Mouse (Mus musculus) ES-Bruce4 (cell line): ENCODE measurements around the gene Fto. TPM values are rescaled to one million over a fixed set of nuclear protein-coding genes. Genes with fewer than 3 reads are reported as not detected.

Experiments used
- H3K27ac ChIP-seq: 2 replicates; pipeline ENCODE4 v1.5.1; 2012; ENCODE audit warnings: low read length, inconsistent platforms; ENCODE audit not compliant: insufficient read depth
- H3K27me3 ChIP-seq: 2 replicates; pipeline ENCODE4 v1.6.1; 2012; ENCODE audit warnings: mild to moderate bottlenecking, low read length, inconsistent platforms; ENCODE audit not compliant: control insufficient read depth, poor library complexity, insufficient read depth, severe bottlenecking
- H3K36me3 ChIP-seq: 2 replicates; pipeline ENCODE4 v1.6.1; 2012; ENCODE audit warnings: inconsistent platforms, mild to moderate bottlenecking, low read length, moderate library complexity; ENCODE audit not compliant: control insufficient read depth, poor library complexity, insufficient read depth, severe bottlenecking
- H3K4me1 ChIP-seq: one replicate; pipeline ENCODE4 v1.8.1; 2011; ENCODE audit warnings: low read length; ENCODE audit not compliant: control insufficient read depth, insufficient read depth
- H3K4me3 ChIP-seq: 2 replicates; pipeline ENCODE4 v1.5.1; 2011; ENCODE audit warnings: low read depth, mild to moderate bottlenecking, low read length
- H3K9ac ChIP-seq: 2 replicates; pipeline ENCODE4 v1.6.1; 2012; ENCODE audit warnings: low read depth, mild to moderate bottlenecking, inconsistent platforms; ENCODE audit not compliant: poor library complexity, severe bottlenecking
- H3K9me3 ChIP-seq: replicated peaks from 2 replicates; pipeline ENCODE4 v1.6.1; 2012; ENCODE audit warnings: mild to moderate bottlenecking, low read length, inconsistent platforms; ENCODE audit not compliant: control insufficient read depth, poor library complexity, insufficient read depth, severe bottlenecking
- CTCF ChIP-seq: IDR thresholded peaks from one replicate; pipeline ENCODE4 v1.8.1; 2011; ENCODE audit warnings: low read depth, low read length
- EP300 ChIP-seq: IDR thresholded peaks from 2 replicates; pipeline ENCODE4 v1.6.1; 2011; ENCODE audit warnings: low read depth, low read length; ENCODE audit not compliant: insufficient read depth
- POLR2A ChIP-seq: IDR thresholded peaks from one replicate; pipeline ENCODE4 v1.8.1; 2011; ENCODE audit warnings: low read length; ENCODE audit not compliant: insufficient read depth
- polyA plus RNA-seq: library from polyadenylated mRNA; stranded (reverse); fragments of >200 nt; gene quantifications from 2 replicates; pipeline ENCODE4 v1.2.4, GENCODE M21; 2011; ENCODE audit warnings: low read depth; ENCODE audit not compliant: missing spikeins, insufficient read depth, insufficient read length

Gene Fto
- polyA plus RNA-seq, 1 experiment, result 61.2 TPM

DNA sequence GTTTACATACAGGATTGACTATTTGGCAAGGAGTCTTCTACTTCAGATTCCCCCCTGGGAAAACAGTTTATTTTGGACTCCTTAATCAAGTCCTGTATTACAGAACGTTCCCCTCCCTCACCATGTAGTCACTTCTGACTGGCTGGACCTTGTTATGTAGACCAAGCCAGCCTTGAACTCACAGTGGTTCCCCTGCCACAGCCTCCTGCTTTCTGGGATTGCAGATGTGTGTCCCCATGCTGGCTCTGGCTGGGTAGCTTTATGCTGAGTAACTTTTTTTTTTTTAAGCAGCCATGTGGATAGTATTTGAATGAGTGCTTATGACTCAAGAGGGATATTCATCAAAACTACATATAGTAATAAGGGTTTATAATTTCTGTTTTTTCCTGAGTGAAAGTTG is 27.4 kb downstream of the Fto start:
- Histone ChIP-seq H3K4me3 (no peak overlapping the region), H3K9ac (no peak overlapping the region), H3K27ac (no peak overlapping the region), H3K4me1 (no peaks in the 10 kb centered on the region), H3K36me3 (no peaks in the 10 kb centered on the region), H3K27me3 (no peaks in the 10 kb centered on the region), H3K9me3 (peaks cover 18% of the 10 kb centered on the region)
- no peak for TF ChIP-seq CTCF
- no peak for TF ChIP-seq EP300
- TF ChIP-seq POLR2A, result no peak

DNA sequence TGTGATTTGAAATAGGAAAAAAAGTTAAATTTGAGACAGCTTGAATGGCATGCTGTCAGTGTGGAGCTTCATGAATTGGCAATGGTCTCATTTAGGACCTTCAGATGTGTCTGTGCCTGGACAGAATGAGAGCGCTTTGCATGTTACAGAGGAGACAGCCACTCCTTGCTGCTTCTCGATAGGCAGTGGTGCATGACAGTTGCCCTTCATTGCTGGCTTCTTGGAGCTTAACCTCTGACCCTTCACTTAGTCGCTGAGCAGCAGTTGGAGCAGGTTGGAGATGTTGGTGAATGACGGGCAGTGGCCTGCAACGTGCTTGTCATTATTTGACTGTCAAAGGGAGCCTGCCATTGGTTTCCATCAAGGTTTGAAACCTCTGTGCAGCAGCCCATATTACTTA is 28.9 kb downstream of the Fto start:
- TF ChIP-seq EP300 (no peak), POLR2A (no peak), CTCF (no peak)
- no peak overlapping the region for H3K27ac ChIP-seq
- no peak overlapping the region for H3K4me3 ChIP-seq
- no peaks in the 10 kb centered on the region for H3K36me3 ChIP-seq
- H3K4me1 ChIP-seq, result no peaks in the 10 kb centered on the region
- H3K9me3 ChIP-seq, result peaks cover 12% of the 10 kb centered on the region; the same call in 1 of the 2 replicates
- H3K27me3 ChIP-seq, result no peaks in the 10 kb centered on the region
- no peak overlapping the region for H3K9ac ChIP-seq

DNA sequence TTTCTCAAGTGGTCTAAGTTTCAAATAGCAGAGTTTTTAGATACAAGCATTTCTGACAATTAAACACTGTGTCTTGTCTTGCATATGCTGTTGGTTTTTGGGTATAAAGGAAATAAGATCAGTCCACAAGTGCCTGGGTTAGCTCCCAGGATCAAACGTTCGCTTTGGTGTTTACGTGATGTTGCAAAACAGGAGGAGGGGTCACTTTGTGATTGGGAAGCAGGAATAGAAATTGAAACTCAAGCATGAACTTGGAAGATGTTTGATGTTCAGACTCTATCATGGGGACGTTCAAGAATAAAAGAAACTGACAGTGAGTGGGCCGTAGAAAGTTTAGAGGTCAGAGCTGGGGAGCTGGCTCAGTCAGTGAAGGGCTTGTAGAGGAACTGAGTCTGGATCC is 29.5 kb downstream of the Fto start:
- Histone ChIP-seq H3K27me3 (no peaks in the 10 kb centered on the region), H3K9me3 (peaks cover 12% of the 10 kb centered on the region; the same call in 1 of the 2 replicates), H3K4me1 (no peaks in the 10 kb centered on the region), H3K27ac (no peak overlapping the region), H3K4me3 (no peak overlapping the region), H3K36me3 (no peaks in the 10 kb centered on the region), H3K9ac (no peak overlapping the region)
- TF ChIP-seq POLR2A (no peak), EP300 (no peak), CTCF (no peak)

DNA sequence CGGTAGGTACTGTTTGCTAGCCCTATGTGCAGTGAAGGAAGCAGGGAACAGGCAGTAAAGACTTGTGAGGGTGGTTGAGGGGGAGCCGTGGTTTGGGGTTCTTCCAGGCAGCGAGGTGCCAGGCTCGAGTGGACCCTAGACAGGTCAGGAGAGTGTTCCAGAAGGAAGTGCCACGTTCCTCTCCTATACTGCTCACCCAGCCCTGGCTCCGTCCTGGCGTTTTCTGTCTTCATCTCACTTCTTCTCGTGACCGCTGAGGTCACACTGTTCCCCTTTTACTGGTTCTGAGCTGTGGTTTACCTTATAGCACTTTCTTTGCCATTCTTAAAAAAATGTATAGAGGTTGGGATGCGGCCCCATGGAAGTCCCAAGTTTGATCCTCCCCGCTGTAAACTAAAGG is 31.3 kb downstream of the Fto start:
- H3K4me3 ChIP-seq, result no peak overlapping the region
- no peaks in the 10 kb centered on the region for H3K36me3 ChIP-seq
- H3K4me1 ChIP-seq, result no peaks in the 10 kb centered on the region
- H3K9ac ChIP-seq, result no peak overlapping the region
- no peak overlapping the region for H3K27ac ChIP-seq
- no peaks in the 10 kb centered on the region for H3K9me3 ChIP-seq
- TF ChIP-seq EP300 (no peak), CTCF (no peak), POLR2A (no peak)
- no peaks in the 10 kb centered on the region for H3K27me3 ChIP-seq

DNA sequence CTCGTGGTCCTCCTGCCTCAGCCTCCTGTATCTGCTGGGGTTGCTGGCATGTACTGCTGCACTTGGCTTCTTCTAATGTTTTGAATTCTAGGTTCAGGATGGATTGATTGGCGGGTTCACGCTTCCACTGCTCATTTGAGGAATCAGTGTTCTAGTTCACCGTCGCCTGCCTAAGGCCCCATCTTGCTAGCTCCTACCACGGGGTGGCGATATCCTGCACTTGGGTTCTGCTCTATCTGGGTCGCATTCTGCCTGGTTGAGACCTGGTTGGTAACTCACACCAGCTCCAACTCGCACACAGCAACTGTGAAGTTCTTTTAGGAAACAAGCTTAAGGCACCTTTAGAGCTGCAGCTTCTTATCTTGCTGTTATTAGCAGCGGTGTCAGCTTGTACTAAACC is 33.8 kb downstream of the Fto start:
- H3K9ac ChIP-seq, result no peak overlapping the region
- no peaks in the 10 kb centered on the region for H3K4me1 ChIP-seq
- H3K27ac ChIP-seq, result no peak overlapping the region
- TF ChIP-seq POLR2A, result no peak
- TF ChIP-seq CTCF, result peak; percentile 42
- no peaks in the 10 kb centered on the region for H3K9me3 ChIP-seq
- no peaks in the 10 kb centered on the region for H3K36me3 ChIP-seq
- H3K27me3 ChIP-seq, result no peaks in the 10 kb centered on the region
- no peak overlapping the region for H3K4me3 ChIP-seq

DNA sequence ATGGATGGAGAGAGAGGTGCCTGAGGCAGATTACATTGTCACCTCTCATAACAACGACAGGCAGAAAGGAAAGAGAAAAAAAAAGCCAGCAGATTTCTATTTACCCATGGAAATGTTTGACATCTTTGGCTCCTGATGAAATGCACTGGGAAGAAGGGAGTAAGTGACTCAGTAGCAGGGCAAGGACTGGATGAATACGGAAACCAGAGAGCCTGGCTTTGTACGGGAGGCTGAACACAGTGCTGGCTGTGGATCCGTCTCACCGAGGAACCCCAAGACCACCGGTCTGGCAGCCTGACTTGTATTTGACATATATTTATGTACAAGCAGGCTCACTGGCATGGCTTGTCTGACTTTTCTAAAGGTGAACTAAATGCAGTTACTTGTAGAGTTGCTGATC is 34.3 kb downstream of the Fto start:
- H3K9me3 ChIP-seq, result no peaks in the 10 kb centered on the region
- no peaks in the 10 kb centered on the region for H3K27me3 ChIP-seq
- H3K36me3 ChIP-seq, result no peaks in the 10 kb centered on the region
- no peak overlapping the region for H3K27ac ChIP-seq
- H3K4me3 ChIP-seq, result no peak overlapping the region
- H3K4me1 ChIP-seq, result no peaks in the 10 kb centered on the region
- H3K9ac ChIP-seq, result no peak overlapping the region
- no peak for TF ChIP-seq CTCF
- no peak for TF ChIP-seq POLR2A
- TF ChIP-seq EP300, result no peak
